Mouse (Mus musculus): ENCODE measurements around the gene Lipa. TPM values are rescaled to one million over a fixed set of nuclear protein-coding genes. Genes with fewer than 3 reads are reported as not detected.

Lipa gene
- polyA plus RNA-seq, 2 experiments, result 22.7 to 40.4 TPM

GRCm38 (mm10) chr19:34474228-34474990, 52.9 kb downstream of the Lipa start:
- H3K27me3 ChIP-seq (ENCODE audit: control insufficient read depth, insufficient read depth, low read length), result peaks cover 33% of the 10 kb centered on the region
- no peak for DNase-seq (ENCODE audit: low read depth in 3 of 3, low spot score in 3 of 3)
- peak overlapping the region; percentile 41 to 44 for H3K4me3 ChIP-seq (ENCODE audit: insufficient read depth in 1 of 2, low read depth in 2 of 2, low read length in 2 of 2)
- H3K9ac ChIP-seq (replicated peaks), result no peak overlapping the region
- 9% methylated on average over 49 of the region's 49 CpGs for WGBS (ENCODE audit: insufficient replicate concordance)
- peak overlapping the region; percentile 67 for H3K4me2 ChIP-seq (ENCODE audit: low read depth)
- no peaks in the 10 kb centered on the region for H3K9me3 ChIP-seq (ENCODE audit: control insufficient read depth, low read length)
- no peak overlapping the region for H3K27ac ChIP-seq
- H3K36me3 ChIP-seq (replicated peaks; ENCODE audit: control insufficient read depth, insufficient read depth, low read depth), result no peaks in the 10 kb centered on the region
- H3K4me1 ChIP-seq (replicated peaks; ENCODE audit: control insufficient read depth in 2 of 2, insufficient read depth in 2 of 2, low read length in 1 of 2), result no peaks in the 10 kb centered on the region; a peak in 1 of 4 replicates
- TF ChIP-seq CTCF (IDR thresholded peaks at IDR 0.05; ENCODE audit: low read depth) (no peak), EP300 (IDR thresholded peaks at IDR 0.05; ENCODE audit: low read depth) (no peak)
- ATAC-seq (ENCODE audit: insufficient read depth), result no peak

- Histone ChIP-seq H3K27ac (no peak overlapping the region), H3K9me3 (ENCODE audit: control insufficient read depth, low read length) (no peaks in the 10 kb centered on the region), H3K4me1 (replicated peaks; ENCODE audit: control insufficient read depth in 2 of 2, insufficient read depth in 2 of 2, low read length in 1 of 2) (no peaks in the 10 kb centered on the region; a peak in 1 of 4 replicates), H3K27me3 (ENCODE audit: control insufficient read depth, insufficient read depth, low read length) (peaks cover 28% of the 10 kb centered on the region), H3K4me3 (ENCODE audit: insufficient read depth in 1 of 2, low read depth in 2 of 2, low read length in 2 of 2) (no peak overlapping the region), H3K4me2 (ENCODE audit: low read depth) (no peak overlapping the region), H3K36me3 (replicated peaks; ENCODE audit: control insufficient read depth, insufficient read depth, low read depth) (no peaks in the 10 kb centered on the region), H3K9ac (replicated peaks) (no peak overlapping the region)
- DNase-seq (ENCODE audit: low read depth in 3 of 3, low spot score in 3 of 3) (no peak), ATAC-seq (ENCODE audit: insufficient read depth) (no peak)
- no peak for TF ChIP-seq EP300 (IDR thresholded peaks at IDR 0.05; ENCODE audit: low read depth)
- no peak for TF ChIP-seq CTCF (IDR thresholded peaks at IDR 0.05; ENCODE audit: low read depth)
- WGBS (ENCODE audit: insufficient replicate concordance), result 43% methylated on average over 2 of the region's 2 CpGs
Measured at GRCm38 (mm10) chr19:34471703-34472102, 55.6 kb downstream of the Lipa start.

DNA sequence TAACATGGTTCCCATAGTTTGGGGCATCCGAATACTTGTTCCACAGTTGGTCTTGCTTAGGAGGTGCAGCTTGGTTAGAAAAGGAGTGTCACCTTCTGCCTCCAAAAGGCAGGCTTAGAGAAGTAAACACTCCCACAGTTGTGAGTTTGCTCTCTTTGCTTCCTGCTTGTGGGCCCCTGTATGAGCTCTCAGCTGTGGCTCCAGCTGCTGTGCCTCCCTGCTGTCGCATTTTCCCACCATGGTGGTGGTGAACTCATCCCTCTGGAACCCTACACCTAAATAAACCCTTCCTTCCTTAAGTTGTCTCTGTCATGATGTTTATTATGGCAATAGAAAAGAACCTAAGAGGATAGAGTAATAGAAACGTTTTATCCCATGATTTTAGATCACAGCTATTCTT, 58.5 kb downstream of the Lipa start:
- H3K9ac ChIP-seq (replicated peaks), result no peak overlapping the region
- H3K9me3 ChIP-seq (ENCODE audit: control insufficient read depth, low read length), result no peaks in the 10 kb centered on the region
- H3K4me2 ChIP-seq (ENCODE audit: low read depth), result no peak overlapping the region
- ATAC-seq (ENCODE audit: insufficient read depth) (no peak), DNase-seq (ENCODE audit: low read depth in 3 of 3, low spot score in 3 of 3) (no peak)
- TF ChIP-seq CTCF (IDR thresholded peaks at IDR 0.05; ENCODE audit: low read depth), result no peak
- no peak for TF ChIP-seq EP300 (IDR thresholded peaks at IDR 0.05; ENCODE audit: low read depth)
- no peaks in the 10 kb centered on the region for H3K4me1 ChIP-seq (replicated peaks; ENCODE audit: control insufficient read depth in 2 of 2, insufficient read depth in 2 of 2, low read length in 1 of 2)
- H3K36me3 ChIP-seq (replicated peaks; ENCODE audit: control insufficient read depth, insufficient read depth, low read depth), result no peaks in the 10 kb centered on the region
- WGBS (ENCODE audit: insufficient replicate concordance), result 32% methylated on average over 3 of the region's 3 CpGs
- H3K4me3 ChIP-seq (ENCODE audit: insufficient read depth in 1 of 2, low read depth in 2 of 2, low read length in 2 of 2), result no peak overlapping the region
- H3K27me3 ChIP-seq (ENCODE audit: control insufficient read depth, insufficient read depth, low read length), result peaks cover 3% of the 10 kb centered on the region; the same call in 1 of the 2 replicates
- no peak overlapping the region for H3K27ac ChIP-seq

GRCm38 (mm10) chr19:34468216-34468615, 59.1 kb downstream of the Lipa start:
- Histone ChIP-seq H3K27me3 (ENCODE audit: control insufficient read depth, insufficient read depth, low read length) (peaks cover 2% of the 10 kb centered on the region; the same call in 1 of the 2 replicates), H3K9me3 (ENCODE audit: control insufficient read depth, low read length) (no peaks in the 10 kb centered on the region), H3K36me3 (replicated peaks; ENCODE audit: control insufficient read depth, insufficient read depth, low read depth) (no peaks in the 10 kb centered on the region), H3K4me1 (replicated peaks; ENCODE audit: control insufficient read depth in 2 of 2, insufficient read depth in 2 of 2, low read length in 1 of 2) (no peaks in the 10 kb centered on the region), H3K4me3 (ENCODE audit: insufficient read depth in 1 of 2, low read depth in 2 of 2, low read length in 2 of 2) (no peak overlapping the region), H3K9ac (replicated peaks) (no peak overlapping the region), H3K4me2 (ENCODE audit: low read depth) (no peak overlapping the region), H3K27ac (no peak overlapping the region)
- ATAC-seq (ENCODE audit: insufficient read depth), result no peak
- no peak for DNase-seq (ENCODE audit: low read depth in 3 of 3, low spot score in 3 of 3)
- whole genome bisulfite sequencing (ENCODE audit: insufficient replicate concordance), result 42% methylated on average over 6 of the region's 6 CpGs
- TF ChIP-seq CTCF (IDR thresholded peaks at IDR 0.05; ENCODE audit: low read depth) (no peak), EP300 (IDR thresholded peaks at IDR 0.05; ENCODE audit: low read depth) (no peak)

- Histone ChIP-seq H3K36me3 (replicated peaks; ENCODE audit: control insufficient read depth, insufficient read depth, low read depth) (no peaks in the 10 kb centered on the region), H3K27me3 (ENCODE audit: control insufficient read depth, insufficient read depth, low read length) (no peaks in the 10 kb centered on the region), H3K9ac (replicated peaks) (no peak overlapping the region), H3K27ac (no peak overlapping the region), H3K4me3 (ENCODE audit: insufficient read depth in 1 of 2, low read depth in 2 of 2, low read length in 2 of 2) (no peak overlapping the region), H3K4me2 (ENCODE audit: low read depth) (no peak overlapping the region), H3K4me1 (replicated peaks; ENCODE audit: control insufficient read depth in 2 of 2, insufficient read depth in 2 of 2, low read length in 1 of 2) (no peaks in the 10 kb centered on the region), H3K9me3 (ENCODE audit: control insufficient read depth, low read length) (no peaks in the 10 kb centered on the region)
- no peak for DNase-seq (ENCODE audit: low read depth in 3 of 3, low spot score in 3 of 3)
- TF ChIP-seq EP300 (IDR thresholded peaks at IDR 0.05; ENCODE audit: low read depth) (no peak), CTCF (IDR thresholded peaks at IDR 0.05; ENCODE audit: low read depth) (no peak)
- WGBS (ENCODE audit: insufficient replicate concordance), result 31% methylated on average over 3 of the region's 3 CpGs
- no peak for ATAC-seq (ENCODE audit: insufficient read depth)
Measured at GRCm38 (mm10) chr19:34464453-34464852, 62.8 kb downstream of the Lipa start.

All from liver, embryonic 14.5 days (tissue).